Mouse (Mus musculus) MEL (cell line): ENCODE measurements at regions not wholly inside any gene's neighbourhood (a gene's known extent, or its start where the extent isn't known, plus 50 kb on each side); places are given as distances from the start of the nearest gene placed in this dataset.

ENCODE experiments used
- DNase-seq: peaks from one replicate; pipeline ENCODE4 v3.0.0; 2011; ENCODE audit warnings: low read depth, low spot score
- H3K27ac ChIP-seq: 2 replicates; pipeline ENCODE4 v1.5.1; 2012; ENCODE audit warnings: low read depth, mild to moderate bottlenecking, control low read depth, low read length, moderate library complexity; ENCODE audit not compliant: control insufficient read depth
- H3K27me3 ChIP-seq, 2 experiments: fragments of 150-350 bp in 1 of 2; sonication (generic) in 1 of 2; 2 replicates each; pipeline ENCODE4 v1.6.1; 2012; ENCODE audit warnings: low read length in 2 of 2, mild to moderate bottlenecking in 2 of 2, improper control_type of control experiment in 1 of 2, moderate library complexity in 1 of 2; ENCODE audit not compliant: insufficient read depth in 2 of 2, control insufficient read depth in 1 of 2
- H3K36me3 ChIP-seq, 2 experiments: 2 replicates each; pipeline ENCODE4 v1.6.1; 2012 to 2014; ENCODE audit warnings: low read length in 2 of 2, improper control_type of control experiment in 1 of 2, inconsistent platforms in 1 of 2, mild to moderate bottlenecking in 1 of 2; ENCODE audit not compliant: insufficient read depth in 2 of 2, control insufficient read depth in 1 of 2
- H3K4me1 ChIP-seq, 2 experiments: fragments of 150-350 bp in 1 of 2; sonication (generic) in 1 of 2; 2 replicates each; pipeline ENCODE4 v1.6.1; 2012; ENCODE audit warnings: low read length in 2 of 2, improper control_type of control experiment in 1 of 2, mild to moderate bottlenecking in 1 of 2; ENCODE audit not compliant: insufficient read depth in 2 of 2, control insufficient read depth in 1 of 2
- H3K4me3 ChIP-seq, 2 experiments: fragments of 150-350 bp in 1 of 2; sonication (generic) in 1 of 2; 2 replicates each; pipeline ENCODE4 v1.5.1; 2012; ENCODE audit warnings: low read depth in 2 of 2, low read length in 2 of 2, mild to moderate bottlenecking in 2 of 2, moderate library complexity in 2 of 2, control low read depth in 1 of 2, improper control_type of control experiment in 1 of 2; ENCODE audit not compliant: control insufficient read depth in 1 of 2, insufficient read depth in 1 of 2
- H3K79me2 ChIP-seq: 2 replicates; pipeline ENCODE4 v1.6.1; 2012; ENCODE audit warnings: mild to moderate bottlenecking, low read length, moderate library complexity; ENCODE audit not compliant: control insufficient read depth, poor library complexity, insufficient read depth
- H3K9ac ChIP-seq: 2 replicates; pipeline ENCODE4 v1.6.1; 2012; ENCODE audit warnings: low read depth, mild to moderate bottlenecking, control low read depth, low read length, moderate library complexity; ENCODE audit not compliant: control insufficient read depth, poor library complexity, severe bottlenecking
- H3K9me3 ChIP-seq: fragments of 150-350 bp; sonication (generic); replicated peaks from 2 replicates; pipeline ENCODE4 v1.6.1; 2012; ENCODE audit warnings: mild to moderate bottlenecking, low read length, improper control_type of control experiment, moderate library complexity; ENCODE audit not compliant: insufficient read depth
- BHLHE40 ChIP-seq: IDR thresholded peaks from 2 replicates; pipeline ENCODE4 v1.6.1; 2012; ENCODE audit warnings: low read depth, mild to moderate bottlenecking, inconsistent platforms, low read length, improper control_type of control experiment, borderline replicate concordance
- CHD1 ChIP-seq: IDR thresholded peaks from 2 replicates; pipeline ENCODE4 v1.6.1; 2012; ENCODE audit warnings: low read depth, mild to moderate bottlenecking, inconsistent platforms, low read length, improper control_type of control experiment
- EP300 ChIP-seq, 2 experiments: IDR thresholded peaks; 2 replicates each; pipeline ENCODE4 v1.6.1; 2011; ENCODE audit warnings: improper control_type of control experiment in 2 of 2, low read length in 2 of 2, low read depth in 1 of 2, mild to moderate bottlenecking in 1 of 2
- ETS1 ChIP-seq: IDR thresholded peaks from 2 replicates; pipeline ENCODE4 v1.6.1; 2012; ENCODE audit warnings: low read depth, mild to moderate bottlenecking, inconsistent platforms, low read length, improper control_type of control experiment, moderate library complexity
- JUND ChIP-seq: IDR thresholded peaks from 2 replicates; pipeline ENCODE4 v1.6.1; 2011; ENCODE audit warnings: low read depth, mild to moderate bottlenecking, improper control_type of control experiment, low read length
- MAFK ChIP-seq: IDR thresholded peaks from 2 replicates; pipeline ENCODE4 v1.6.1; 2011; ENCODE audit warnings: low read depth, mild to moderate bottlenecking, low read length, improper control_type of control experiment, borderline replicate concordance
- MAX ChIP-seq: IDR thresholded peaks from 2 replicates; pipeline ENCODE4 v1.6.1; 2011; ENCODE audit warnings: low read length, improper control_type of control experiment
- MAZ ChIP-seq: IDR thresholded peaks from 2 replicates; pipeline ENCODE4 v1.6.1; 2012; ENCODE audit warnings: low read depth, mild to moderate bottlenecking, inconsistent platforms, low read length, improper control_type of control experiment
- MEF2A ChIP-seq: IDR thresholded peaks from 2 replicates; pipeline ENCODE4 v1.6.1; 2014; ENCODE audit warnings: low read depth, mild to moderate bottlenecking, inconsistent platforms, low read length, improper control_type of control experiment; ENCODE audit not compliant: poor library complexity, insufficient replicate concordance, severe bottlenecking; ENCODE audit errors: extremely low read depth
- MXI1 ChIP-seq: IDR thresholded peaks from 2 replicates; pipeline ENCODE4 v1.6.1; 2011; ENCODE audit warnings: mild to moderate bottlenecking, low read depth, low read length, improper control_type of control experiment
- MYB ChIP-seq: IDR thresholded peaks from 2 replicates; pipeline ENCODE4 v1.6.1; 2011; ENCODE audit warnings: mild to moderate bottlenecking, low read depth, low read length, improper control_type of control experiment
- NRF1 ChIP-seq: IDR thresholded peaks from 2 replicates; pipeline ENCODE4 v1.6.1; 2014; ENCODE audit warnings: low read depth, mild to moderate bottlenecking, inconsistent platforms, low read length, improper control_type of control experiment, moderate library complexity; ENCODE audit not compliant: poor library complexity, insufficient read depth, severe bottlenecking
- POLR2A ChIP-seq, 2 experiments: IDR thresholded peaks; 2 replicates each; pipeline ENCODE4 v1.6.1; 2011 to 2012; ENCODE audit warnings: low read length in 2 of 2, mild to moderate bottlenecking in 2 of 2, control low read depth in 1 of 2, improper control_type of control experiment in 1 of 2, low read depth in 1 of 2, moderate library complexity in 1 of 2; ENCODE audit not compliant: control insufficient read depth in 1 of 2, insufficient read depth in 1 of 2, poor library complexity in 1 of 2
- RAD21 ChIP-seq: IDR thresholded peaks from 2 replicates; pipeline ENCODE4 v1.6.1; 2011; ENCODE audit warnings: mild to moderate bottlenecking, low read depth, low read length, improper control_type of control experiment
- RCOR1 ChIP-seq: IDR thresholded peaks from 2 replicates; pipeline ENCODE4 v1.6.1; 2012; ENCODE audit warnings: low read depth, mild to moderate bottlenecking, inconsistent platforms, low read length, improper control_type of control experiment
- SMC3 ChIP-seq: IDR thresholded peaks from 2 replicates; pipeline ENCODE4 v1.6.1; 2011; ENCODE audit warnings: low read depth, low read length, improper control_type of control experiment
- TBP ChIP-seq: IDR thresholded peaks from 2 replicates; pipeline ENCODE4 v1.8.0; 2011; ENCODE audit warnings: low read depth, low read length, improper control_type of control experiment
- TCF12 ChIP-seq: IDR thresholded peaks from 2 replicates; pipeline ENCODE4 v1.6.1; 2014; ENCODE audit warnings: low read depth, mild to moderate bottlenecking, inconsistent platforms, low read length, improper control_type of control experiment, moderate library complexity
- ZKSCAN1 ChIP-seq: IDR thresholded peaks from 2 replicates; pipeline ENCODE4 v1.6.1; 2012; ENCODE audit warnings: low read depth, mild to moderate bottlenecking, inconsistent platforms, low read length, improper control_type of control experiment, moderate library complexity

DNA sequence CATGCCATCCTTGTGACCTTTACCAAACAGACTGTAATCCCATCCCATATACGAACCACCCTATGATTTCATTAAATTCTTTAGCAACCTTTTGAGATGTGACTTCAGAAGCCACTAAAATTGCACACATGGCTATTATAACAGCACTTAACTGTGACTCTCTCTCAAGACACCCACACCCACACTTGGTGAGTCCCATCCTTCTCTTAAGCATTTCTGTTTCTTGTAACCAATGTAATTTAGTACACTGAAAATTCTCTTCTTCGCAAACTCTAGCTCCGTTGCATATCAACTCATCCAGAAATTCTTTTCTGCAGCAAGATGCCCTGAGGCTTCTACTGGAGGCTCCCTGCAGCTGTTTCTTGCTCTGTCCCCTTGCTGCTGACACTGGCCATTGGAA lies 88.4 kb upstream of the Rmdn2 start:
- no peak overlapping the region for H3K4me3 ChIP-seq
- TF ChIP-seq MAZ (no peak), NRF1 (no peak), MYB (no peak), MEF2A (no peak), TCF12 (no peak), TBP (no peak), MXI1 (no peak), CHD1 (no peak)
- TF ChIP-seq, all 39 proteins: peak for 0
- Histone ChIP-seq H3K27ac (no peak overlapping the region), H3K9ac (no peak overlapping the region), H3K36me3 (no peaks in the 10 kb centered on the region), H3K4me1 (no peaks in the 10 kb centered on the region), H3K27me3 (no peaks in the 10 kb centered on the region), H3K79me2 (no peaks in the 10 kb centered on the region), H3K9me3 (no peaks in the 10 kb centered on the region)
- DNase-seq: no peak

DNA sequence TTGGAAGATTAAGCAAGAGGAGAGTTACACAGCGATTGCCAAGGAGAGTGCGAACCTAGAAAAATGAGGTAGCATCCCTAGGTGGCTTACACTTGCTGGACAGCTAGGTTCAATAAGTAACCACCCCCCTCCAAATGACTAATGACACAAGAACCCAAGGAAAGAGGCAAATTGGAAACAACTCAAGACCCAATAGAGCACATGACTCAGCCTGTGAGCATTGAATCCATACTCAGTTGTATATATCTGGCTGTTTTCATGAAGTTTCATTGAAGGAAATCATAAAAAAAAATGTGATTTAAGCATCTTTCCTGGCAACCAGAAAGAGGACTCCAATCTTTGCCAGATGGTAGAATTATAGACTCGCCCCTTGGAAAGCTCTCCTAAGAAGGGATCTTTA lies 84.3 kb upstream of the Rmdn2 start:
- H3K4me1 ChIP-seq: no peaks in the 10 kb centered on the region
- H3K9ac ChIP-seq: no peak overlapping the region
- H3K36me3 ChIP-seq: no peaks in the 10 kb centered on the region
- H3K9me3 ChIP-seq: no peaks in the 10 kb centered on the region
- DNase-seq: no peak
- no peak for TF ChIP-seq MAFK
- TF ChIP-seq SMC3: no peak
- no peak for TF ChIP-seq JUND
- TF ChIP-seq NRF1: no peak
- no peak for TF ChIP-seq RCOR1
- TF ChIP-seq RAD21: no peak
- no peak for TF ChIP-seq POLR2A (IDR thresholded peaks at IDR 0.05; ENCODE audit: control insufficient read depth in 1 of 2, insufficient read depth in 1 of 2, low read depth in 1 of 2, low read length in 2 of 2, poor library complexity in 1 of 2)
- TF ChIP-seq TBP: no peak
- no peak for TF ChIP-seq ZKSCAN1
- TF ChIP-seq EP300 (IDR thresholded peaks at IDR 0.05; ENCODE audit: low read depth in 1 of 2, low read length in 2 of 2): no peak
- no peak for TF ChIP-seq CHD1
- no peak for TF ChIP-seq MAX
- TF ChIP-seq ETS1: no peak
- TF ChIP-seq MYB: no peak
- no peak for TF ChIP-seq BHLHE40
- no peak for TF ChIP-seq MEF2A
- TF ChIP-seq MAZ: no peak
- TF ChIP-seq MXI1: no peak
- TF ChIP-seq, all 39 proteins: peak for 0
- no peaks in the 10 kb centered on the region for H3K27me3 ChIP-seq
- no peaks in the 10 kb centered on the region for H3K79me2 ChIP-seq
- H3K27ac ChIP-seq: no peak overlapping the region
- no peak overlapping the region for H3K4me3 ChIP-seq
